Mouse (Mus musculus) lung, postnatal 0 days (tissue): ENCODE data around the gene Ror1.

ENCODE experiments used
- CTCF ChIP-seq: IDR thresholded peaks from 2 replicates; pipeline ENCODE4 v1.5.1; 2016; ENCODE audit warnings: antibody characterized with exemption, mild to moderate bottlenecking
- EP300 ChIP-seq: IDR thresholded peaks from 2 replicates; pipeline ENCODE4 v1.6.1; 2016; ENCODE audit warnings: antibody characterized with exemption, mild to moderate bottlenecking, control low read depth

- TF ChIP-seq CTCF (no peak), EP300 (no peak)
Measured at GRCm38 (mm10) chr4:100047066-100047465, 48.5 kb upstream of the Ror1 start.
